Mouse (Mus musculus) layer of hippocampus, adult 18-20 months (tissue): ENCODE results near the gene Vmn1r25. TPM values are rescaled to one million over a fixed set of nuclear protein-coding genes. Genes with fewer than 3 reads are reported as not detected.
"Not testable (repeated sequence)": the region's sequence is repeated elsewhere in the genome, so short reads cannot be mapped to it uniquely, and the experiment has no call there.

Experiments
- DNase-seq, 2 experiments: peaks; one replicate each; pipeline ENCODE4 v3.0.0; 2022; ENCODE audit warnings: low spot score in 2 of 2
- long read RNA-seq: library from polyadenylated mRNA; stranded (forward); transcript quantifications from one replicate; pipeline ENCODE4 v2.0.0, GENCODE M21; 2021
- total RNA-seq, 2 experiments: library from RNA; stranded (reverse); gene quantifications; 2 replicates each; pipeline ENCODE4 v1.2.3; 2021

Gene Vmn1r25
- not detected for total RNA-seq
- long read RNA-seq = 0 reads

GRCm38 (mm10) chr6:57980710-57981109 lies at the start of gene Vmn1r25:
Gene Vmn1r25, minus strand, starts transcription at chr6:57980810.
- DNase-seq = no peak

DNA sequence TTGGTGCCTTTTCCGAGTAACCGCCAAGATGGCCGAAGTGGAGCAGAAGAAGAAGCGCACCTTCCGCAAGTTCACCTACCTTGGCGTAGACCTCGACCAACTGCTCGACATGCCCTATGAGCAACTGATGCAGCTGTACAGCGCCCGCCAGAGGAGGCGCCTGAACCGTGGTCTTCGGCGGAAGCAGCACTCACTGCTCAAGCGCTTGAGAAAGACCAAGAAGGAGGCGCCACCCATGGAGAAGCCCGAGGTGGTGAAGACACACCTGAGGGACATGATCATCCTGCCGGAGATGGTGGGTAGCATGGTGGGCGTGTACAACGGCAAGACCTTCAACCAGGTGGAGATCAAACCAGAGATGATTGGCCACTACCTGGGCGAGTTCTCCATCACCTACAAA lies 36.9 kb upstream of the Vmn1r25 start:
- not testable (repeated sequence) for DNase-seq

DNA sequence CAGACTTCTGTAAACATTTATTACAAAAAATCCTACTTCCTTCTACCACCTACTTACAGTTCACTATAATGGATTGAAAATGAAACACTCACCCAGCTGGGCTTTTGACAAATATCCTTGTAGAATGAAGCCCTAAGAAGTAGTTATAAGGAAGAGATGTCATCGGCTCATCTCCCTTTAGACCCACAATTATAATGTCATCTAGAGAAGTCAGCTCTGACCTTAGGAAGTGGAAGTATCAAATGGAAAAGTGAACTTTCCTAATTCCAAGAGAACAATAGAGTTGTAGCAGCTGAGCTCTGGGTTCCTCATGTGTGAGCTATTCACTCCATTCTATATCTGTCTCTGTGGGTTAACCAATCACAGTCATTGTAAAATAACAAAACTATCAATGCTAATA lies 34.4 kb upstream of the Vmn1r25 start, which contains the start of gene Vmn1r26:
TSS of gene Vmn1r26 (minus strand) at position 101 of the 400 bp plus-strand sequence.
- no peak for DNase-seq

- DNase-seq = not testable (repeated sequence)
Observed at GRCm38 (mm10) chr6:57961403-57961802, 19.2 kb downstream of the Vmn1r25 start, which contains the start of gene Vmn1r24. Gene Vmn1r24, minus strand, starts transcription at chr6:57961503.

Other genes with a start within 250 kb of the Vmn1r25 start
- 10 to 100 TPM; 67.7 to 68.9 TPM for gene Vopp1, start 155.7 kb downstream of the Vmn1r25 start, total RNA-seq
- not detected for gene Vmn1r21, start 130.5 kb downstream of the Vmn1r25 start, total RNA-seq
- not detected for gene Vmn1r22, start 72.8 kb downstream of the Vmn1r25 start, total RNA-seq
- not detected for gene Vmn1r23, start 54.0 kb downstream of the Vmn1r25 start, total RNA-seq
- gene Vmn1r24, start 19.3 kb downstream of the Vmn1r25 start, total RNA-seq = not detected
- gene Vmn1r26, start 34.3 kb upstream of the Vmn1r25 start, total RNA-seq = not detected
- not detected for gene Vmn1r27, start 238.0 kb upstream of the Vmn1r25 start, total RNA-seq